Mouse (Mus musculus): ENCODE data around the gene Eps15.

DNA sequence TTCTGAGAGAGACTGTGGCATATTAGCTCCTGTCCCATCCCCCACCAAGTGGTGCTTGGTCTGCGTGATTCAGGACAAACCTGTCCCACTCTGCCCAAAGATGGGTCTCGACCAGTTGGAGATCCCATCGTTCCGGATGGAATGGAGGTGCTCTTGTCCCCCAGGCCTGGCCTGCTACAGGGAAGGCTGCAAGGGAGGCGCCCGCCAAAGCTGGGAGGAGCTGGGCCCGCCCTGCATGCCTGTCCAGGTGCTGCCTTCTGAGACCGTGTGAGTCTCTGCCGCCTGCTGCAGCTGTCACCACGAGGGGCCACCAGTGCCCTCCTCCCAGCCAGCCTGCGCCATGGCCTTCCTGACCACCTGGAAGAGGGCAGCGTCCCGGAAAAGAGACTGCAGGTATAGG is 113.8 kb downstream of the Eps15 start:
- no peak for TF ChIP-seq CTCF (IDR thresholded peaks at IDR 0.05; ENCODE audit: low read depth, low read length)
- no peak for TF ChIP-seq GATA1 (IDR thresholded peaks at IDR 0.05; ENCODE audit: borderline replicate concordance, low read length)
- TF ChIP-seq TAL1 (conservative IDR thresholded peaks at IDR 0.05; ENCODE audit: low read depth, low read length), result no peak
- no peak for TF ChIP-seq POLR2AphosphoS5 (IDR thresholded peaks at IDR 0.05; ENCODE audit: insufficient replicate concordance, low read depth, low read length)
- TF ChIP-seq GATA2 (IDR thresholded peaks at IDR 0.05; ENCODE audit: borderline replicate concordance, low read depth, low read length), result no peak

All from G1E (cell line).